Mouse (Mus musculus): ENCODE measurements at regions not wholly inside any gene's neighbourhood (a gene's known extent, or its start where the extent isn't known, plus 50 kb on each side); places are given as distances from the start of the nearest gene placed in this dataset.

GRCm38 (mm10) chr13:112073519-112074406 lies 214.5 kb upstream of the Ankrd55 start:
- no peak for TF ChIP-seq POLR2A (IDR thresholded peaks at IDR 0.05; ENCODE audit: insufficient read length, low read depth)
- no peak for TF ChIP-seq SRF (IDR thresholded peaks at IDR 0.05; ENCODE audit: control insufficient read depth, insufficient read length, low read depth)
- no peak for TF ChIP-seq CEBPB (IDR thresholded peaks at IDR 0.05; ENCODE audit: insufficient read depth, poor library complexity, severe bottlenecking)
- TF ChIP-seq MAX (IDR thresholded peaks at IDR 0.05; ENCODE audit: low read depth) = no peak
- no peak for TF ChIP-seq E2F4 (IDR thresholded peaks at IDR 0.05; ENCODE audit: insufficient read depth)

Data from myocyte (in vitro differentiated cells).